Mouse (Mus musculus) adrenal gland, postnatal 36 days (tissue): Measurements from ENCODE around the gene Skap2. TPM values are rescaled to one million over a fixed set of nuclear protein-coding genes. Genes with fewer than 3 reads are reported as not detected.

ENCODE experiments used
- DNase-seq, 2 experiments: peaks; one replicate each; pipeline ENCODE4 v3.0.0; 2021; ENCODE audit warnings: mixed read lengths in 1 of 2
- long read RNA-seq, 2 experiments: library from polyadenylated mRNA; stranded (forward); transcript quantifications; one replicate each; pipeline ENCODE4 v2.0.0; 2021; ENCODE audit warnings: borderline sequencing depth in 2 of 2
- total RNA-seq, 2 experiments: library from RNA; stranded (reverse); gene quantifications; 2 replicates each; pipeline ENCODE4 v1.2.3; 2021

Skap2 gene
- total RNA-seq = 10 to 100 TPM; 46.8 to 50.6 TPM
- long read RNA-seq, experiment 1, transcript Skap2-205 (13 exons, 3,382 nt) = major isoform, 49 of 62 reads
- long read RNA-seq, experiment 1, partial matches to known transcripts = 4 of 62 reads
- long read RNA-seq, experiment 1, other reads (novel, unspliced or antisense) = 9 of 62 reads
- long read RNA-seq, experiment 2, transcript Skap2-205 (13 exons, 3,382 nt) = major isoform, 16 of 18 reads
- long read RNA-seq, experiment 2, partial matches to known transcripts = 1 of 18 reads
- long read RNA-seq, experiment 2, other reads (novel, unspliced or antisense) = 1 of 18 reads

GRCm38 (mm10) chr6:52012409-52013244 lies at the start of gene Skap2:
Gene Skap2, minus strand, starts transcription at chr6:52012549.
- peak; percentile 99 to 100 for DNase-seq

- no peak for DNase-seq
These were observed 46.6 kb upstream of the Skap2 start for GRCm38 (mm10) chr6:52058899-52059448.

- no peak for DNase-seq
These were observed 45.8 kb upstream of the Skap2 start for GRCm38 (mm10) chr6:52058120-52058519.

GRCm38 (mm10) chr6:52053567-52054561 lies 41.5 kb upstream of the Skap2 start:
- no peak for DNase-seq

- no peak for DNase-seq
These were observed 37.7 kb upstream of the Skap2 start for GRCm38 (mm10) chr6:52050062-52050461.

- peak; percentile 38 to 60 for DNase-seq
These were observed 33.2 kb upstream of the Skap2 start for GRCm38 (mm10) chr6:52045517-52045916.

GRCm38 (mm10) chr6:52036077-52036476 lies 23.7 kb upstream of the Skap2 start:
- DNase-seq = peak in 1 of 2 experiments; percentile 18

- DNase-seq = peak; percentile 51 to 70
These were observed 18.8 kb upstream of the Skap2 start for GRCm38 (mm10) chr6:52031181-52031580.

- no peak for DNase-seq
These were observed 15.8 kb upstream of the Skap2 start for GRCm38 (mm10) chr6:52028131-52028530.

- no peak for DNase-seq
These were observed 14.8 kb upstream of the Skap2 start for GRCm38 (mm10) chr6:52027181-52027580.

- no peak for DNase-seq
These were observed 13.9 kb upstream of the Skap2 start for GRCm38 (mm10) chr6:52026281-52026680.

GRCm38 (mm10) chr6:52024730-52025129 lies 12.4 kb upstream of the Skap2 start:
- no peak for DNase-seq

- no peak for DNase-seq
These were observed 10.0 kb upstream of the Skap2 start for GRCm38 (mm10) chr6:52022363-52022762.

- DNase-seq = no peak
These were observed 7.9 kb upstream of the Skap2 start for GRCm38 (mm10) chr6:52020276-52020675.

GRCm38 (mm10) chr6:52013245-52013945 lies 1.0 kb upstream of the Skap2 start:
- DNase-seq = no peak

- DNase-seq = peak in 1 of 2 experiments; percentile 87
These were observed 565 bp downstream of the Skap2 start for GRCm38 (mm10) chr6:52011559-52012408.

- DNase-seq = peak in 1 of 2 experiments; percentile 17
These were observed 3.0 kb downstream of the Skap2 start for GRCm38 (mm10) chr6:52009385-52009784.

GRCm38 (mm10) chr6:52008757-52009156 lies 3.6 kb downstream of the Skap2 start:
- DNase-seq = peak in 1 of 2 experiments; percentile 22

GRCm38 (mm10) chr6:52006649-52007218 lies 5.6 kb downstream of the Skap2 start:
- peak in 1 of 2 experiments; percentile 22 for DNase-seq
